Mouse (Mus musculus) layer of hippocampus, postnatal 14 days (tissue): ENCODE results near the gene Ap1b1. TPM values are rescaled to one million over a fixed set of nuclear protein-coding genes. Genes with fewer than 3 reads are reported as not detected.

Experiments used
- DNase-seq, 2 experiments: peaks; one replicate each; pipeline ENCODE4 v3.0.0; 2021 to 2022; ENCODE audit warnings: low spot score in 2 of 2, mixed read lengths in 1 of 2
- total RNA-seq, 2 experiments: library from RNA; stranded (reverse); gene quantifications; 2 replicates each; pipeline ENCODE4 v1.2.3; 2021

Gene Ap1b1
- total RNA-seq, 2 experiments from 2014 or later: 140 to 141 TPM

DNA sequence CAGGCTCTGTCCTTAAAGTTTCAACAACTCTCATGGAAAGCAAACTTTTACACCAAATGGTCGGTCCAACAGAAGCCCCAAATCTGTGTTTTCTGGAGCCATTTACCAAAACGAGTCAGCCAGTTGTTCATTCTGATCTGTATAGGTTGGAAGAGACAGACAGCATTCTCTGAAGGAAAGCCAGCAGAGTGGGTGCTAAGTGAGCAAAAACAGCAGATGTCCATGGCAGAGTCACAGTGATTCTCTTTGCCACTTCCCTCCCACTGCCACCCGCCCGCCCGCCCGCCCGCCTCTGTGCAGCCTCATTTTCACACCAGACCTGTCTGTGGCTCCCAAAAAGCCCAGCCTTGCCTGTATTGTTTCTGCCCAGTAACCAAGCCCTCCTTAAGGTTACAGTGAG is 41.6 kb downstream of the Ap1b1 start:
- DNase-seq: peak; percentile 34 to 84

DNA sequence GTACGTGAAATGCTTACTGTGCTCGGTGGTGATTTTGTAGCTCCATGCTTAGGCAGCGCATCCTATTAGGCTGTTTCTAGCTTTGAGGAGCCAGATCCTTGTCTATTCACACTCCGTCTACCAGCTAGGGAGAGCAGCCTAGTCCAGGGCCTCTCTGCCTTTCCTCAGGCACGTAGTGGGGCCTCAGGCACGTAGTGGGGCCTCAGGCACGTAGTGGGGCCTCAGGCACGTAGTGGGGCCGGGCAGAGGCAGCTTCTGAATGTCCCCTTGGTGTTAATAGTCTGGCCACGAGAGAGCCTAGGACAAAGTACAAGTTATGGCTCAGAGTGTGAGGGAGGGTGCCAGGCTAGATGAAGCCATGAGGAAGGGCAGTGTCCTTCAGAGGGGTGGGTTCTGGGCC is 46.1 kb downstream of the Ap1b1 start:
- no peak for DNase-seq

- DNase-seq: no peak
Observed at GRCm38 (mm10) chr11:5033136-5033535, 46.5 kb downstream of the Ap1b1 start.

DNA sequence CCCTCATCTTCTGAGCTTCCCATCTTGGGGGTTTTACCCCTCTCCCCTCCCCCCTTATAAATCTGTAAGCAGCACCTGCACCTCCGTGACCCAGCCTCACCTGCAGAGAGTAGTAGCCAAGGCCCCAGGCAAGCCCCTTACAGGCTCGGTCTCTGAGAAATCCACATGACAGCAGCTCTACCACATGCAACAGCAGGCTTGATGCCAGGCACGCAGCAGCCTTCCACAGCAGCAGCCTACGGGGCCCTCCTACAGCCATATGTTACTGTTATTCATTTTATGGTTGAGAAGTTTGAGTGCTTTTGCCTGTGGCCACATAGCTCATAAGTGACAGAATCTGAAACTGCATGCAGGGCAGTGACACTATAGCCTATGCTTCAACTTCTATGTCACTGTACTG is 48.8 kb downstream of the Ap1b1 start:
- peak; percentile 56 to 68 for DNase-seq

GRCm38 (mm10) chr11:5037146-5037854 is 50.7 kb downstream of the Ap1b1 start:
- no peak for DNase-seq

- DNase-seq: no peak
Observed at GRCm38 (mm10) chr11:5040585-5040984, 54.0 kb downstream of the Ap1b1 start.

DNA sequence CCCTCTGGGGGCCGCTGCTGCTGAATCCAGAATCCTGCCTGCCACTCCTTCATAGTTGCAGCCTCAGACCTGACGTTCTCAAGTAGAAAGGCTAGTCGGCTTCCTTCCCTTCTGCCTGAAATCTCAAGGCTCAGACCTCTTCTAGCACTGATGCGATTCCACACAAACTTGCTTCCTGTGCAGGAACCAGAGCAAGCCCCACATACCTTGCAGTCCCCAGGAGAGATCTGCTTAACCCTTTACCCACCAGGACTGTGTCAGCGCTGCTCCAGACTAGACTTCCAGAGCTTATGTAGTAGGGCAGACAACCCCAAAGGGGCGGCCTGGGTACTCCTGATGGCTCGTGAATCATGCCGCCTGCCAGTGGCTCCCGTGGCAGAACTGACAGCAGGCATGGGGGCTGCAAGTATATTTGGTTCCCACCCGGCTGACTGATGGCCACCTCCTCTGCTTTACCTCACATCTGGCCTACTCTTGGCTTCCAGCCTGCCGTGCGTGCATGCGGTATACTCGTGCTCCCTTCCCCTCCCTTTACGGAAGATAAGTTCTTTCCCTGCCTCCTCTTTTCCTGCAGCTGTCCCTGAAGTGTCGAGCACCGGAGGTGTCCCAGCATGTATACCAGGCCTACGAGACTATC is 54.6 kb downstream of the Ap1b1 start:
- peak; percentile 60 to 64 for DNase-seq

- no peak for DNase-seq
Observed at GRCm38 (mm10) chr11:5042645-5043381, 56.2 kb downstream of the Ap1b1 start.

DNA sequence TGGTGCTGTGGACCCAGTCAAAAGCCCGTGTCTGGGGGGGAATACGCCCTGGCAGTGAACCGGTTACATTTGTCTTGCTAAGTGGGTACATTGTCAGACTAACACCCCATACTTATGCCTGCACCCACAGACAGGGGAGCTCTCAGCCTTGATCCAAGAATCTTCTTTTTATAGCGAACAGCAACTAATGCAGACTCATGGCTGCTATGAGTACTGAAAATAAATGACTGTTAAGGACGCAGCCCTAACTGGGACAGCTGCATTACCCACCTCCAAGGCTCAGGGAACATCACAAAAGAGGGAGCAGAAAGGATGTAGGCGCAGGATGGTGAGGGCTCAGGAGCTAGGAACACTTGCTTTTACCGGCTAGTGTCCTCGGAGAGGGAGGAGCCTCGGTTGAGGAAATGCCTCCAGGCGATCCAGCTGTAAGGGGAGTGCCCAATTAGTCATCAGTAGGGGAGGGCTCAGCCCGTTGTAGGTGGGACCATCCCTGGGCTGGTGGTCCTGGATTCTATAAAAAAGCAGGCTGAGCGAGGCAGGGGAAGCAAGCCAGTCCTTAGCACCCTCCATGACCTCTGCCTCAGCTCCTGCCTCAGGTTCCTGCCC is 59.8 kb downstream of the Ap1b1 start:
- no peak for DNase-seq

DNA sequence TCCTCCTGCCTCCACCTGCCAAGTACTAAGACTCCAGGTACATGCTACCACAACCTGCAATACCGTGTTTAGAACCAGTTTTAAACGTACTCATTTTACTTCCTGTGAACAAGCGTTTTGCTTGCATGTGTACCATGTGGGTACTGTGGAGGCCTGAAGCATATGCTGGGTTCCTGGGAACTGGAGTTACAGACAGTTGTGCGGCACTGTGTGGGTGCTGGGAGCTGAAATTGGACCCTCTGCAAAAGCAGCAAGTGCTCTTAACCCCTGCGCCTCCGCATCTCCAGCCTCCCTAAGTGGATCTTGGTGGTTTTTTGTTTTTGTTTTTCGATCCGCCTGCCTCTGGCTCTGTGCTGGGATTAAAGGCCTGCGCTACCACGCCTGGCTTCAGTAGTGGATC is 65.0 kb downstream of the Ap1b1 start:
- no peak for DNase-seq

GRCm38 (mm10) chr11:5052200-5052854 is 65.7 kb downstream of the Ap1b1 start:
- peak in 1 of 2 experiments; percentile 66 for DNase-seq

GRCm38 (mm10) chr11:5054151-5054550 is 67.5 kb downstream of the Ap1b1 start:
- DNase-seq: no peak

- DNase-seq: no peak
Observed at GRCm38 (mm10) chr11:5054874-5055273, 68.2 kb downstream of the Ap1b1 start.

DNA sequence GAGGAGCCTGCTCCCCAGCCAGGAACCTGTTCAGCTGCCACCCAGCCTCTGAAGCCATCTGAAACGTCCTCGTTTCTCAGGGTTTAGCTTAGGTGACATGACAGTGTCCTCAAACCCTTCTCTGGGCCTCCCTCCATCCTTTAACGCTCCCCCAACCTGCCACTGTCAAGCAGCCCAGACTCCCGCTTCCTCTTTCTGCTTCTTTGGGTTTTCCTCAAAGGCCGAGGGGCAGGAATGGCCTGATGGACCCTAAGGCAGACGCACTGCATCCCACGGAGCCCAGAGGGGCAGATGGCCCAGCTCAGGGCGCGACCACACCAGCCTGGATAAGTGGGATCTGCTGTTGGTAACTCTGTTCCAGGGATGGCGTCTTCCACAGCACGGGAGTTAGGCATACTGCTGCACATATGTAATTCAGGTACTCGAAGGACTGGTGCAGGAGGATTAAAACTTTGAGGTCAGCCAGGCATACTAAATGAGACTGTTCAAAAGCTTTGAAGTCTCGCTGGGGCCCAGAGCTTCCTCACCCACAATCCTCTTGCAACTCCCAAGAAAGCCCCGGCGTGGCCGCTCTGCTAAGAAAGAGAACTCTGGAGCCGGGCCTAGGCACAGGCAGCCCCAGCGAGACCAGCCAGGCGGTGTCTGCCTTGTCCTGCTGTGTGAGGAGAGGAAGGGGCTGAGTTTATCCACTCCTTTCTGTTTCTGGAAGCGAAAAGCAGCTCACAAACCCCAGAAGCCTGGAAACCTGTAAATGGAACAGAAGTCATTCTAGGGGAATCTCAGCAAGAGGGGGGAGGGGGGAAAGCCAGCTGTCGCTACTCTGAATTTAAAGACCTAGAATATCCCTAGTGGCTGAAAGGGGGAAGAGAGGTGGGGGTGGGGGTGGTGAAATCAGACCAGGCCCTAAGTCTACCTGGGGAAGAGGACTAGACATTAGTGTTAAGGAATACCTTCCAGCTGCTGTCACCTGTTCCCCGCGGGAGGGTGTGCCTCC is 69.6 kb downstream of the Ap1b1 start:
- DNase-seq: no peak

- DNase-seq: no peak
Observed at GRCm38 (mm10) chr11:5057064-5057463, 70.4 kb downstream of the Ap1b1 start.

DNA sequence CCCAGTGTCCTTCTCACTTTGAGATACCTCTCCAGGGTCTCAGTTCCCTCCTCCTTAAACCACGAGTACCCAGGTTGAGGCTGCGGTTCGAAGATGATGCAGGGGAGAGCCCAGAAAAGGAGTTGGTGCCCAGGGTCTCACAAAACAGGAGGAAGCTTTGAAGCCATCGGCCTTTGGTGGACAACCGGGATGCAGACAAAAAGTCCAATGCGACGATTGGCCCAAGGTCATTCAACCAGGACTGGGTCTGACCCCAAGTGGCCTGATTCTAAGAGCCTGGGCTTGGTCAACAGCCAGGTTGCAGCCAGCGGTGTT is 70.9 kb downstream of the Ap1b1 start:
- no peak for DNase-seq

DNA sequence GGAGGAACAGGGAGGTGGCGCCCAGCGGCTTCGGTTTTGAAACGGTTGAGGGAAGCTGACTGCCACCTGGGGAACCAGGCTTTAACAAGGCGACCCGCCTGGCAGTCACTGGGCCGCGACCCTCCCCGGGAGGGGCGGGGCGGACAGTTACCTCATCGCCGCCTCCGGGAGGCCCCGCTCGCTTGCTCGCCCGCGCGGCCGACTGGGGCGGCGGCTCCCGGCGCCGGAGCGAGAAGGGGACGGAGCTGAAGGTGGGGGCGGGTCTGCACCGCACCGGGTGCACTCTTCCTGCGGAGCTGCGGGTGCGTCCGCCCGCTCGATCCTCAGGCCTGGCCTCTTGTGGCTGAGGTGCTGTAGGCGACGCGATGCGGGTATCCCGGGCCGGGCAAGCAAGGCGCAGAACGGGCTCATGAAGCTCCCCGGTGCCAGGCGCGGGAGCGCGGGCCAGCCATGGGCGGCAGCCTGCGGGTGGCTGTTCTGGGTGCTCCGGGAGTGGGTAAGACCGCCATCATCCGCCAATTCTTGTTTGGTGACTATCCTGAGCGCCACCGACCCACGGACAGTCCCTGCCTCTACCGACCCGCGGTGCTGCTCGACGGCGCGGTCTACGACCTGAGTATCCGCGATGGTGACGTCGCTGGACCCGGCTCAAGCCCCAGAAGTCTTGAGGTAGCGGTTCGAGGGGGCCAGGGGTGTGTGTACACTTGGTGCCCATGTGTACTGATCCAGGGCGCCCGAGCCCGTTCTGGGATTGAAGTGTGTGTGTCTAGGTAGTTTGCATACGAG is 71.4 kb downstream of the Ap1b1 start, which contains the start of gene Rasl10a:
Gene Rasl10a (plus strand): TSS at position 273 of the 786 bp plus-strand sequence.
- peak; percentile 45 to 47 for DNase-seq

GRCm38 (mm10) chr11:5058783-5059182 is 72.2 kb downstream of the Ap1b1 start:
- no peak for DNase-seq

DNA sequence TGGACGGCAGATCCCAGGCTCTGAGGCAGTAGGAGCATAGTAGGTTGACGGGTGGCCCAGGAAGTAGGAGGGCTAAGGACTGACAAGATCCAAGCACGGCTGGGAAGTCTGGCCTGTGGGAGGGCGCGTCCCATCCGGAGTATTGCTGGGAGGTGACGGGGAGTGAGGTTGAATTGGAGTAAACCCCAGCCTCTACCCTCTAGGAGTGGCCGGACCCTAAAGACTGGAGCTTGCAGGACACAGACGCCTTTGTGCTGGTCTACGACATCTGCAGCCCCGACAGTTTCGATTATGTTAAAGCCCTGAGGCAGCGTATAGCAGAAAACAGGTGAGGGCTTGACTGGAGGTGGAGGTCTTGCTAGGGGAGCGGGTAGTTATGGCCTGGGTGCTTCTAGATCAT is 72.6 kb downstream of the Ap1b1 start:
- no peak for DNase-seq
